ENCODE assay signal across 8 mouse cellular contexts in the genomic region with DNA sequence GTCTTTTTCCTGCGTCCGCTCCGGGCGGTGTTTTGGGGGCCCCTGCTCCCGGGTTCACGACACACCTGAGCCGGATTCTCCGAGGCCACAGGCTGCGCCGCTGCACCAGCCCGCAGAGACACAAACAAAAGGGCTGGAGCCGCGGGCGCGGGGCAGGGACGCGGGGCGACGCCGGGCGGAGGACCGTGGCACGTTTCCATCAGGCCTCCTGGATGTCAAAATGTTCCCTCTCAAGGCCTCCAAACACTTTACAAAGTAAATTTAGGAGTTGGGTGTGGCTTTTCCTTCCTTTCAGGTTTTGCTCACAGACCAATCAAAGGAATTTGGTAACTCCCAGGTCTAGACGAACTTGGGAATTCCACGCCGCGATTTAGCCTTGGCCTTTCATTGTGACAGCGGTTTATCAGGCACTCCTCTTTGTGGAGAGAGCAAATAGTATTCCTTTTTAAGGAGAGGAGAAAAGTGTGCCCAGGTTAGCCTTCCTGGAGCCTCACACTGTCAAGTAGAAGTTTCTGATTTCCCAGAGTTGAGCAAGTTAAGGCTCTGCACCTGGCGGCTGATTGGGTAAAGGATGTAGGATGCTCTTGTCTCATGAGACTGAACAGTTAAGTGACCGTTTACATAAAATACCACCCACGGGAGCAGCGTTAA. TPM values are rescaled to one million over a fixed set of nuclear protein-coding genes. Genes with fewer than 3 reads are reported as not detected.
A peak's percentile ranks its signal among the peaks of the same experiment; 100 is the strongest.
DNase-seq lines count a peak whose midpoint lies in the region; ATAC-seq lines count a peak whose summit lies in the region.

No protein-coding gene starts in this region.

- no peaks in the 10 kb centered on the region for H3K36me3 ChIP-seq in embryonic facial prominence, embryonic 13.5 days
- peaks cover 15% of the 10 kb centered on the region; the same call in 1 of the 2 replicates for H3K36me3 ChIP-seq in hindbrain, embryonic 10.5 days
- H3K36me3 ChIP-seq in lung, embryonic 15.5 days, result no peaks in the 10 kb centered on the region
- no peaks in the 10 kb centered on the region for H3K36me3 ChIP-seq in stomach, embryonic 14.5 days (ENCODE audit: control insufficient read depth, insufficient read depth, low read length)

- 0 out of 2 replicates have a peak, but pooled peaks cover 3% of the 10 kb centered on the region for H3K9me3 ChIP-seq in embryonic facial prominence, embryonic 13.5 days
- H3K9me3 ChIP-seq in hindbrain, embryonic 10.5 days, result no peaks in the 10 kb centered on the region
- H3K9me3 ChIP-seq in lung, embryonic 15.5 days, result no peaks in the 10 kb centered on the region
- H3K9me3 ChIP-seq in stomach, embryonic 14.5 days (ENCODE audit: control insufficient read depth, low read depth, low read length), result no peaks in the 10 kb centered on the region

- H3K27me3 ChIP-seq in embryonic facial prominence, embryonic 13.5 days, result no peaks in the 10 kb centered on the region
- H3K27me3 ChIP-seq in hindbrain, embryonic 10.5 days (ENCODE audit: insufficient read depth, poor library complexity, severe bottlenecking), result peaks cover 20% of the 10 kb centered on the region
- no peaks in the 10 kb centered on the region for H3K27me3 ChIP-seq in lung, embryonic 15.5 days
- no peaks in the 10 kb centered on the region for H3K27me3 ChIP-seq in stomach, embryonic 14.5 days (ENCODE audit: control insufficient read depth, insufficient read depth, low read length)

- H3K4me2 ChIP-seq in embryonic facial prominence, embryonic 13.5 days, result peak overlapping the region; percentile 72
- H3K4me2 ChIP-seq in lung, embryonic 15.5 days, result peak overlapping the region; percentile 79
- H3K4me2 ChIP-seq in stomach, embryonic 14.5 days (replicated peaks; ENCODE audit: low read depth, low read length), result peak overlapping the region; percentile 52

- peak overlapping the region; percentile 81 for H3K4me3 ChIP-seq in embryonic facial prominence, embryonic 13.5 days
- peak overlapping the region; percentile 81 for H3K4me3 ChIP-seq in hindbrain, embryonic 10.5 days
- H3K4me3 ChIP-seq in lung, embryonic 15.5 days, result peak overlapping the region; percentile 81
- peak overlapping the region; percentile 61 for H3K4me3 ChIP-seq in stomach, embryonic 14.5 days (ENCODE audit: low read depth, low read length)

- 0 out of 2 replicates have a peak, but pooled peaks have one; percentile 16 for ATAC-seq in embryonic facial prominence, embryonic 13.5 days (ENCODE audit: insufficient number of reproducible peaks, insufficient read depth, low FRiP score, low TSS enrichment, low read depth)
- ATAC-seq in lung, embryonic 15.5 days (ENCODE audit: borderline replicate concordance, extremely low read depth, low FRiP score, low TSS enrichment), result peak; percentile 12; the same call in 1 of the 2 replicates
- peak; percentile 5; the same call in 1 of the 2 replicates for ATAC-seq in stomach, embryonic 14.5 days (ENCODE audit: insufficient number of reproducible peaks, insufficient read depth, low FRiP score, low read depth)

- peak; percentile 42 for DNase-seq in urinary bladder, postnatal 25 days (ENCODE audit: low spot score)
- no peak for DNase-seq in urinary bladder, adult 2 months (ENCODE audit: low spot score)
- no peak for DNase-seq in hindbrain, embryonic 10.5 days (ENCODE audit: low spot score)
- DNase-seq in urinary bladder, postnatal 10 days (ENCODE audit: low spot score), result no peak
- no peak for DNase-seq in layer of hippocampus, postnatal 36 days

- WGBS in embryonic facial prominence, embryonic 13.5 days, result 2% methylated on average over 32 of the region's 32 CpGs
- WGBS in hindbrain, embryonic 10.5 days, result 3% methylated on average over 32 of the region's 32 CpGs
- WGBS in lung, embryonic 15.5 days, result 2% methylated on average over 32 of the region's 32 CpGs
- WGBS in stomach, embryonic 14.5 days, result 1% methylated on average over 32 of the region's 32 CpGs

- peak overlapping the region; percentile 90 for H3K27ac ChIP-seq in embryonic facial prominence, embryonic 13.5 days
- H3K27ac ChIP-seq in hindbrain, embryonic 10.5 days, result peak overlapping the region; percentile 91
- H3K27ac ChIP-seq in lung, embryonic 15.5 days, result peak overlapping the region; percentile 90
- H3K27ac ChIP-seq in stomach, embryonic 14.5 days (ENCODE audit: low read length), result peak overlapping the region; percentile 58; the same call in 1 of the 2 replicates

- peaks cover 40% of the 10 kb centered on the region for H3K4me1 ChIP-seq in embryonic facial prominence, embryonic 13.5 days
- peaks cover 43% of the 10 kb centered on the region for H3K4me1 ChIP-seq in hindbrain, embryonic 10.5 days (replicated peaks)
- H3K4me1 ChIP-seq in lung, embryonic 15.5 days, result peaks cover 53% of the 10 kb centered on the region
- peaks cover 18% of the 10 kb centered on the region; the same call in 1 of the 2 replicates for H3K4me1 ChIP-seq in stomach, embryonic 14.5 days (ENCODE audit: control insufficient read depth, insufficient read depth, low read length)

- peak overlapping the region; percentile 96 for H3K9ac ChIP-seq in embryonic facial prominence, embryonic 13.5 days
- H3K9ac ChIP-seq in lung, embryonic 15.5 days, result peak overlapping the region; percentile 85
- H3K9ac ChIP-seq in stomach, embryonic 14.5 days (replicated peaks; ENCODE audit: low read depth, low read length), result peak overlapping the region; percentile 64

RNA-seq across cellular contexts. Expression of a gene that starts 0.6 kb away (rescaled TPM):
- polyA plus RNA-seq in urinary bladder, adult 2 months (2012; rRNA removed), result 53.9 and 66.4 TPM in 2 replicates
- polyA plus RNA-seq in embryonic facial prominence, embryonic 13.5 days (2015; fragmentation: Nextera tagmentation; extraction: Ambion mirVana), result 52.3 and 55.3 TPM in 2 replicates
- 31.1 and 31.5 TPM in 2 replicates for polyA plus RNA-seq in hindbrain, embryonic 10.5 days (2016; fragmentation: Nextera tagmentation; extraction: Ambion mirVana)
- polyA plus RNA-seq in lung, embryonic 15.5 days (2015; fragmentation: Nextera tagmentation; extraction: Ambion mirVana), result 39.5 and 44.0 TPM in 2 replicates
- polyA plus RNA-seq in stomach, embryonic 14.5 days (2014; fragmentation: Nextera tagmentation; extraction: Ambion mirVana), result 46.4 and 52.9 TPM in 2 replicates
- 10 to 100 TPM; 26.7 TPM for total RNA-seq in layer of hippocampus, postnatal 36 days (2021)
